Mouse (Mus musculus): Measurements from ENCODE around the gene Hoxa1. TPM values are rescaled to one million over a fixed set of nuclear protein-coding genes. Genes with fewer than 3 reads are reported as not detected.
A peak's percentile ranks its signal among the peaks of the same experiment; 100 is the strongest.

Gene Hoxa1
- polyA plus RNA-seq, 1 experiment from 2014 or later = 0.52 TPM

GRCm38 (mm10) chr6:52162611-52163365 is 4.7 kb upstream of the Hoxa1 start:
- Histone ChIP-seq H3K27me3 (peaks cover 97% of the 10 kb centered on the region), H3K4me1 (peaks cover 14% of the 10 kb centered on the region), H3K9ac (no peak overlapping the region), H3K27ac (replicated peaks) (no peak overlapping the region), H3K4me3 (replicated peaks) (no peak overlapping the region), H3K4me2 (replicated peaks) (no peak overlapping the region; the same call in 1 of the 2 replicates), H3K9me3 (replicated peaks) (no peaks in the 10 kb centered on the region), H3K36me3 (no peaks in the 10 kb centered on the region)
- 8% methylated on average over 14 of the region's 14 CpGs for WGBS
- no peak for ATAC-seq (ENCODE audit: insufficient number of reproducible peaks, low FRiP score, low TSS enrichment, low read depth)

- Histone ChIP-seq H3K9ac (no peak overlapping the region), H3K4me2 (replicated peaks) (no peak overlapping the region), H3K9me3 (replicated peaks) (no peaks in the 10 kb centered on the region), H3K27me3 (peaks cover 97% of the 10 kb centered on the region), H3K4me1 (peaks cover 14% of the 10 kb centered on the region), H3K36me3 (no peaks in the 10 kb centered on the region), H3K27ac (replicated peaks) (no peak overlapping the region), H3K4me3 (replicated peaks) (no peak overlapping the region)
- WGBS = 15% methylated on average over 1 of the region's 1 CpGs
- ATAC-seq (ENCODE audit: insufficient number of reproducible peaks, low FRiP score, low TSS enrichment, low read depth) = no peak
Observed at GRCm38 (mm10) chr6:52162093-52162380, 3.9 kb upstream of the Hoxa1 start.

GRCm38 (mm10) chr6:52161336-52162092 is 3.4 kb upstream of the Hoxa1 start:
- no peak overlapping the region for H3K27ac ChIP-seq (replicated peaks)
- no peaks in the 10 kb centered on the region for H3K9me3 ChIP-seq (replicated peaks)
- ATAC-seq (ENCODE audit: insufficient number of reproducible peaks, low FRiP score, low TSS enrichment, low read depth) = no peak
- peaks cover 97% of the 10 kb centered on the region for H3K27me3 ChIP-seq
- no peak overlapping the region for H3K4me2 ChIP-seq (replicated peaks)
- no peak overlapping the region for H3K9ac ChIP-seq
- 10% methylated on average over 8 of the region's 8 CpGs for WGBS
- peaks cover 14% of the 10 kb centered on the region for H3K4me1 ChIP-seq
- H3K4me3 ChIP-seq (replicated peaks) = no peak overlapping the region
- H3K36me3 ChIP-seq = no peaks in the 10 kb centered on the region

DNA sequence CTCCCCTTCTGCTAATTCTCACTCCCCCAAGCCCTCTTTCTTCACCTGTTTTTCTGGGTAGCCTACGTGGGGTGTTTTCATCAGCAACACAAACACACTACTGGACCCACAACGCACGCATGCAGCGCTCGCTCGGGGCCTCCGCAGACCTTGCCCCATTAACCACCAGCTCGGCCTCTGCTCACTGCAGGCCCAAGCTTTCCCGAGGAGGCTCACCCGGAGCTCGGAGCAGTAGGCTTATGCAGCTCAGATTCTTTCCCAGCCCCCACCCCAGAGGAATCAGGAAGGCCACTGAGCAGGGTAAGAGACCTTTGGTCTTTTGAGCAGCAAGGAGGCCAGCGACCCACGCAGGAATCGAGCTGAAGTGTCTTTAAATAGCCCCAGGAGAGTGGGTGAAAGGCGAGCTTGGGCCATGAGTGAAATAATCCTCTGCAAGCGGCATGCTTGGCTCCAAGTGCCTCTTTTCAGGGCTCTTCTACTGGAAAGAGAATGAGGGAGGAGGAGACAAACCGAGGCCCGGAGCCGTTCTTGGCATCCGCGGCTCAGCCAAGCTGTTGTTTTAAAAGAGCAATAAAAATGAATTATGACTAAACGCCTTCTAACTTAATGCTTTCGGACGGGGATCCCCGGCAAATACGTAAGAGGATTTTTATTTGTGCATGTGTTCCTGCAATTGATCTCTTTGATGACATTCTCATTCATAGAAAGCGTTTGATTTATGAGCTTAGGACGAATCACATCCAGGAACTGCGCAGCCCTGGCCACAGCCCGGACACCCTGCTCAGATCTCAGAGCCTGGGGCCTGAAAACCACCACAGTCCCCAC is 2.6 kb upstream of the Hoxa1 start:
- Histone ChIP-seq H3K27me3 (peaks cover 97% of the 10 kb centered on the region), H3K36me3 (no peaks in the 10 kb centered on the region), H3K4me3 (replicated peaks) (no peak overlapping the region), H3K9me3 (replicated peaks) (no peaks in the 10 kb centered on the region), H3K27ac (replicated peaks) (no peak overlapping the region), H3K4me1 (peaks cover 14% of the 10 kb centered on the region), H3K9ac (no peak overlapping the region), H3K4me2 (replicated peaks) (no peak overlapping the region)
- no peak for ATAC-seq (ENCODE audit: insufficient number of reproducible peaks, low FRiP score, low TSS enrichment, low read depth)
- 4% methylated on average over 30 of the region's 30 CpGs for WGBS

- H3K9ac ChIP-seq = no peak overlapping the region
- no peaks in the 10 kb centered on the region for H3K9me3 ChIP-seq (replicated peaks)
- no peak overlapping the region for H3K27ac ChIP-seq (replicated peaks)
- H3K4me3 ChIP-seq (replicated peaks) = no peak overlapping the region
- H3K4me1 ChIP-seq = peaks cover 14% of the 10 kb centered on the region
- no peak for ATAC-seq (ENCODE audit: insufficient number of reproducible peaks, low FRiP score, low TSS enrichment, low read depth)
- no peaks in the 10 kb centered on the region for H3K36me3 ChIP-seq
- 7% methylated on average over 9 of the region's 9 CpGs for WGBS
- no peak overlapping the region for H3K4me2 ChIP-seq (replicated peaks)
- H3K27me3 ChIP-seq = peaks cover 97% of the 10 kb centered on the region
Observed at GRCm38 (mm10) chr6:52159979-52160378, 1.9 kb upstream of the Hoxa1 start.

- Histone ChIP-seq H3K4me1 (peaks cover 14% of the 10 kb centered on the region), H3K9me3 (replicated peaks) (no peaks in the 10 kb centered on the region), H3K36me3 (no peaks in the 10 kb centered on the region), H3K4me2 (replicated peaks) (peak overlapping the region; percentile 98), H3K27me3 (peaks cover 97% of the 10 kb centered on the region), H3K4me3 (replicated peaks) (peak overlapping the region; percentile 57), H3K9ac (no peak overlapping the region), H3K27ac (replicated peaks) (no peak overlapping the region)
- ATAC-seq (ENCODE audit: insufficient number of reproducible peaks, low FRiP score, low TSS enrichment, low read depth) = no peak
- WGBS = 6% methylated on average over 12 of the region's 12 CpGs
Observed at GRCm38 (mm10) chr6:52159164-52159761, 1.1 kb upstream of the Hoxa1 start.

- Histone ChIP-seq H3K9ac (no peak overlapping the region), H3K27ac (replicated peaks) (no peak overlapping the region), H3K4me3 (replicated peaks) (peak overlapping the region; percentile 57), H3K36me3 (no peaks in the 10 kb centered on the region), H3K4me1 (peaks cover 14% of the 10 kb centered on the region), H3K4me2 (replicated peaks) (peak overlapping the region; percentile 98), H3K9me3 (replicated peaks) (no peaks in the 10 kb centered on the region), H3K27me3 (peaks cover 96% of the 10 kb centered on the region)
- 2% methylated on average over 32 of the region's 32 CpGs for WGBS
- no peak; the same call in 1 of the 2 replicates for ATAC-seq (ENCODE audit: insufficient number of reproducible peaks, low FRiP score, low TSS enrichment, low read depth)
Observed at GRCm38 (mm10) chr6:52157466-52158275, 446 bp downstream of the Hoxa1 start.

GRCm38 (mm10) chr6:52156551-52157200 is 1.4 kb downstream of the Hoxa1 start:
- 4% methylated on average over 20 of the region's 20 CpGs for WGBS
- no peak overlapping the region for H3K9ac ChIP-seq
- H3K36me3 ChIP-seq = no peaks in the 10 kb centered on the region
- H3K4me3 ChIP-seq (replicated peaks) = no peak overlapping the region
- peaks cover 98% of the 10 kb centered on the region for H3K27me3 ChIP-seq
- H3K9me3 ChIP-seq (replicated peaks) = no peaks in the 10 kb centered on the region
- peaks cover 14% of the 10 kb centered on the region for H3K4me1 ChIP-seq
- no peak overlapping the region for H3K4me2 ChIP-seq (replicated peaks)
- no peak overlapping the region for H3K27ac ChIP-seq (replicated peaks)
- ATAC-seq (ENCODE audit: insufficient number of reproducible peaks, low FRiP score, low TSS enrichment, low read depth) = no peak

DNA sequence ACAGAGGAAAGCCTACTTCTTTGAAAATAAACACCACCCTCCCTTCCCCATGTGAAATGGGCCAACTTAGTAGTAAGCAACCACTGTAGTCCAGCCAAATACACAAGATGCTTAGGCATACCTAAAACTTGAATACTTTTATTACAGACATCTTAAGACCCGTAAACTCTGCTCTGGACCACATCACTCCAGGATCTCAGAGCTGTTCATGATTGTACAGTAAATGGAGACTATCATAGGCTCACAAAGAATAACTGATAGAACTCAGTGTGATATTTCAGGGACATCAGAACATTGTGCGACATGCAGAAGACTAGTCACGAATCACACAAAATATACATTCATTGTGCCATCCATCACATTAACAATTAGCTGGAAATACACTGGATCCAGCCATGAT is 2.6 kb downstream of the Hoxa1 start:
- no peak overlapping the region for H3K4me3 ChIP-seq (replicated peaks)
- H3K27ac ChIP-seq (replicated peaks) = no peak overlapping the region
- H3K36me3 ChIP-seq = no peaks in the 10 kb centered on the region
- no peaks in the 10 kb centered on the region for H3K9me3 ChIP-seq (replicated peaks)
- H3K4me2 ChIP-seq (replicated peaks) = no peak overlapping the region
- WGBS = 45% methylated on average over 3 of the region's 3 CpGs
- H3K27me3 ChIP-seq = peaks cover 99% of the 10 kb centered on the region
- no peak overlapping the region for H3K9ac ChIP-seq
- H3K4me1 ChIP-seq = peaks cover 14% of the 10 kb centered on the region
- no peak for ATAC-seq (ENCODE audit: insufficient number of reproducible peaks, low FRiP score, low TSS enrichment, low read depth)

DNA sequence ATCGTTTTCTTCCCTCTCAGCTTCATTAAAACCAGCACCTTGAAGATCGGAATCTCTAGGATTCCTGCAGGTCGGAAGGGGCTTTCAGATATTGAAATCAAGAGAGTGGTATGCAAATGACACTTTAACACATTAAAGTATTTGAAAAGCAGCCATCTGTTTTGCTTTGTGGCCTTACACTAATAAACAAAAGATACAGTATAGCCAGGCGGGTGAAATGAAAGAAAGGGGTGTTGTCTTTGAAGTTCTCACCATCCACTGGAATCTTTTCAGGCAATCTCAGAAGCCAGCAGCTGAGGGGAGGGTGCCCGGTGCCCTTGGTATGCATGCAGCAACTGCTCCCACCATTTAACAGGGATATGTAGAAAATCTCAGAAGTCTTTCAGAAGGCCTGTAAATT is 4.1 kb downstream of the Hoxa1 start:
- H3K27me3 ChIP-seq = peaks cover 99% of the 10 kb centered on the region
- H3K4me1 ChIP-seq = peaks cover 12% of the 10 kb centered on the region
- no peak for ATAC-seq (ENCODE audit: insufficient number of reproducible peaks, low FRiP score, low TSS enrichment, low read depth)
- no peak overlapping the region for H3K27ac ChIP-seq (replicated peaks)
- no peaks in the 10 kb centered on the region for H3K36me3 ChIP-seq
- no peak overlapping the region for H3K4me2 ChIP-seq (replicated peaks)
- 13% methylated on average over 5 of the region's 5 CpGs for WGBS
- H3K9ac ChIP-seq = no peak overlapping the region
- H3K9me3 ChIP-seq (replicated peaks) = no peaks in the 10 kb centered on the region
- H3K4me3 ChIP-seq (replicated peaks) = no peak overlapping the region

All from embryonic facial prominence, embryonic 15.5 days (tissue).